Mouse (Mus musculus) heart, postnatal 36 days (tissue): ENCODE measurements at regions not wholly inside any gene's neighbourhood (a gene's known extent, or its start where the extent isn't known, plus 50 kb on each side); places are given as distances from the start of the nearest gene placed in this dataset.

Experiments used
- DNase-seq, 2 experiments: peaks; one replicate each; pipeline ENCODE4 v3.0.0; 2021 to 2022
- intact Hi-C: fragments of 180-260 bp; cut with DNase I; formaldehyde crosslinking; loops from one replicate; pipeline ENCODE4 v1.15.1; 2025

GRCm38 (mm10) chr7:40654982-40655381 is 243.1 kb upstream of the Vstm2b start:
- intact Hi-C loops = no loop called here
- DNase-seq = no peak

GRCm38 (mm10) chr7:40655391-40655790 is 242.7 kb upstream of the Vstm2b start:
- intact Hi-C loops = no loop called here
- no peak for DNase-seq

- no peak for DNase-seq
- intact Hi-C loops = no loop called here
Measured at GRCm38 (mm10) chr7:40659662-40660061, 238.5 kb upstream of the Vstm2b start.

GRCm38 (mm10) chr7:40663781-40664180 is 234.3 kb upstream of the Vstm2b start:
- intact Hi-C loops = no loop called here
- DNase-seq = no peak

- intact Hi-C loops = no loop called here
- no peak for DNase-seq
Measured at GRCm38 (mm10) chr7:40666625-40667024, 231.5 kb upstream of the Vstm2b start.

GRCm38 (mm10) chr7:40670401-40670800 is 227.7 kb upstream of the Vstm2b start:
- no peak for DNase-seq
- intact Hi-C loops = no loop called here

GRCm38 (mm10) chr7:40671068-40671467 is 227.1 kb upstream of the Vstm2b start:
- intact Hi-C loops = no loop called here
- no peak for DNase-seq

- intact Hi-C loops = no loop called here
- DNase-seq = no peak
Measured at GRCm38 (mm10) chr7:40672348-40672747, 225.8 kb upstream of the Vstm2b start.

GRCm38 (mm10) chr7:40674397-40674796 is 223.7 kb upstream of the Vstm2b start:
- no peak for DNase-seq
- intact Hi-C loops = no loop called here

GRCm38 (mm10) chr7:40677601-40678000 is 220.5 kb upstream of the Vstm2b start:
- intact Hi-C loops = no loop called here
- DNase-seq = no peak

GRCm38 (mm10) chr7:40680567-40680966 is 217.6 kb upstream of the Vstm2b start:
- no peak for DNase-seq
- intact Hi-C loops = no loop called here

GRCm38 (mm10) chr7:40680993-40681392 is 217.1 kb upstream of the Vstm2b start:
- no peak for DNase-seq
- intact Hi-C loops = no loop called here

GRCm38 (mm10) chr7:40683176-40683575 is 215.0 kb upstream of the Vstm2b start:
- no peak for DNase-seq
- intact Hi-C loops = no loop called here

GRCm38 (mm10) chr7:40683641-40684040 is 214.5 kb upstream of the Vstm2b start:
- intact Hi-C loops = no loop called here
- no peak for DNase-seq

GRCm38 (mm10) chr7:40687005-40687404 is 211.1 kb upstream of the Vstm2b start:
- intact Hi-C loops = no loop called here
- DNase-seq = no peak

GRCm38 (mm10) chr7:40688546-40688945 is 209.6 kb upstream of the Vstm2b start:
- DNase-seq = no peak
- intact Hi-C loops = no loop called here

GRCm38 (mm10) chr7:40693755-40694154 is 204.4 kb upstream of the Vstm2b start:
- intact Hi-C loops = no loop called here
- DNase-seq = no peak

GRCm38 (mm10) chr7:40697551-40697950 is 200.6 kb upstream of the Vstm2b start:
- intact Hi-C loops = no loop called here
- no peak for DNase-seq

GRCm38 (mm10) chr7:40698309-40698708 is 199.8 kb upstream of the Vstm2b start:
- no peak for DNase-seq
- intact Hi-C loops = no loop called here

- intact Hi-C loops = no loop called here
- DNase-seq = no peak
Measured at GRCm38 (mm10) chr7:40699633-40700032, 198.5 kb upstream of the Vstm2b start.

GRCm38 (mm10) chr7:40700656-40701055 is 197.5 kb upstream of the Vstm2b start:
- intact Hi-C loops = no loop called here
- no peak for DNase-seq

- intact Hi-C loops = no loop called here
- DNase-seq = peak; percentile 7 to 12
Measured at GRCm38 (mm10) chr7:40702191-40703045, 195.7 kb upstream of the Vstm2b start.

GRCm38 (mm10) chr7:40708231-40708630 is 189.9 kb upstream of the Vstm2b start:
- DNase-seq = no peak
- intact Hi-C loops = no loop called here
